Mouse (Mus musculus): ENCODE measurements at regions not wholly inside any gene's neighbourhood (a gene's known extent, or its start where the extent isn't known, plus 50 kb on each side); places are given as distances from the start of the nearest gene placed in this dataset.

- TF ChIP-seq POLR2A (IDR thresholded peaks at IDR 0.05; ENCODE audit: control insufficient read depth, low read depth, low read length) (no peak), CTCF (IDR thresholded peaks at IDR 0.05; ENCODE audit: control insufficient read depth, insufficient read depth, insufficient replicate concordance, low read depth, low read length) (no peak)
Measured at GRCm38 (mm10) chr19:26383961-26384381, 220.9 kb upstream of the Smarca2 start.

Measured in testis, adult 2 months (tissue).